Comparison of ENCODE assay signal across 8 mouse cellular contexts in the genomic region with DNA sequence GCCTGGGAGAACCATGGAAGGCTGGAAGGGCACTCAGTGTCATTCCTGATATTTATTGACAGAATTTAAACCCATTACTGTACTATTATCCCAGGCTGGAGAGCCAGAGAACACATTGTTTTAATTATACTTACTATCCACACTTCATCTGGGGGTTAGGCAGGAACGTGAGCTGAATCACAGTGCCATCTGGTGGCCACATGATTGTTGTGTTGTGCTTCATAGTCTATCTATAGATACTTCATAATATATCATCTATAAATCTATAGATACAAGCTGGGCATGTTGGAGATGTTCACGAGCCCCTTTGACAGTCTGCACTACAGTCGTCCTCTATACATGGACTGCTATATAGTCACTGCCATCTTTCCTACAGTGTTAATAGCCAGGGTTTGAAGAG. TPM values are rescaled to one million over a fixed set of nuclear protein-coding genes. Genes with fewer than 3 reads are reported as not detected.
A peak's percentile ranks its signal among the peaks of the same experiment; 100 is the strongest.
DNase-seq lines count a peak whose midpoint lies in the region; ATAC-seq and TF ChIP-seq lines count a peak whose summit lies in the region.
"Had no signal": no experiment of that assay in that cellular context is flagged by ENCODE, and none has a peak within 500 bp of the region (broad histone marks: within the 10 kb centered on the region; RNA-seq: fewer than 3 reads in every experiment).

No protein-coding gene starts in this region.

- no peaks in the 10 kb centered on the region for H3K27me3 ChIP-seq in G1E (ENCODE audit: insufficient read depth, low read length)
- H3K27me3 ChIP-seq in midbrain, postnatal 0 days (ENCODE audit: insufficient read depth, low read length): no peaks in the 10 kb centered on the region
- H3K27me3 ChIP-seq: midbrain, embryonic 12.5 days had no signal

- H3K36me3 ChIP-seq in G1E (replicated peaks): peaks cover 71% of the 10 kb centered on the region
- H3K36me3 ChIP-seq in midbrain, postnatal 0 days (ENCODE audit: insufficient read depth, low read length): peaks cover 7% of the 10 kb centered on the region
- H3K36me3 ChIP-seq: midbrain, embryonic 12.5 days had no signal

- H3K9ac ChIP-seq in midbrain, postnatal 0 days (replicated peaks; ENCODE audit: low read length, poor library complexity, severe bottlenecking): no peak overlapping the region
- H3K9ac ChIP-seq: midbrain, embryonic 12.5 days had no signal

- peak; percentile 60 for ATAC-seq in G1E (ENCODE audit: extremely low read depth, insufficient number of reproducible peaks, low FRiP score, poor library complexity, severe bottlenecking)
- ATAC-seq in erythroblast, adult 5-6 weeks (replicated peaks; ENCODE audit: low FRiP score, poor library complexity, severe bottlenecking): peak; percentile 77
- ATAC-seq in midbrain, postnatal 0 days (ENCODE audit: low FRiP score): no peak

- TF ChIP-seq CTCF in G1E (IDR thresholded peaks at IDR 0.05; ENCODE audit: low read depth, low read length): peak; percentile 25; the same call in 1 of the 2 replicates
- TF ChIP-seq CTCF in midbrain, postnatal 0 days (IDR thresholded peaks at IDR 0.05): peak; percentile 89

- H3K9me3 ChIP-seq in G1E (replicated peaks): no peaks in the 10 kb centered on the region
- H3K9me3 ChIP-seq in midbrain, postnatal 0 days (ENCODE audit: low read length): no peaks in the 10 kb centered on the region
- H3K9me3 ChIP-seq: midbrain, embryonic 12.5 days had no signal

- 31% methylated on average over 3 of the region's 3 CpGs for WGBS in midbrain, postnatal 0 days

- H3K4me3 ChIP-seq in G1E (ENCODE audit: low read depth, low read length): no peak overlapping the region
- H3K4me3 ChIP-seq in midbrain, postnatal 0 days (ENCODE audit: low read depth, low read length): no peak overlapping the region
- H3K4me3 ChIP-seq: midbrain, embryonic 12.5 days had no signal

- no peak overlapping the region for H3K27ac ChIP-seq in midbrain, postnatal 0 days (ENCODE audit: low read depth, low read length)
- H3K27ac ChIP-seq: midbrain, embryonic 12.5 days had no signal

- DNase-seq in left cerebral cortex, postnatal 14 days (ENCODE audit: low spot score in 2 of 2): peak; percentile 62 to 73
- DNase-seq in left cerebral cortex, adult 11 months (ENCODE audit: low spot score): no peak
- DNase-seq in G1E (ENCODE audit: low spot score): peak; percentile 46
- peak; percentile 46 to 55 for DNase-seq in adrenal gland, postnatal 36 days
- peak; percentile 47 to 83 for DNase-seq in kidney, postnatal 36 days
- peak; percentile 73 for DNase-seq in midbrain, postnatal 0 days (ENCODE audit: low spot score)

- no peaks in the 10 kb centered on the region; the same call in 1 of the 2 replicates for H3K4me1 ChIP-seq in G1E (ENCODE audit: insufficient read depth, low read depth, low read length)
- H3K4me1 ChIP-seq in midbrain, postnatal 0 days (ENCODE audit: insufficient read depth, low read length): no peaks in the 10 kb centered on the region
- H3K4me1 ChIP-seq: midbrain, embryonic 12.5 days had no signal

- intact Hi-C loops in left cerebral cortex, postnatal 14 days (cut with DNase I): loop anchor here (5.0 kb wide), 1 partner anchor 40 kb away; no protein-coding TSS in a partner anchor

- H3K4me2 ChIP-seq in midbrain, postnatal 0 days (ENCODE audit: low read depth, low read length, poor library complexity, severe bottlenecking): no peak overlapping the region
- H3K4me2 ChIP-seq: midbrain, embryonic 12.5 days had no signal

RNA-seq across cellular contexts. Expression of gene Nin, which starts 51.4 kb away (rescaled TPM):
- total RNA-seq in left cerebral cortex, postnatal 14 days (2021): 10 to 100 TPM; 44.5 to 53.7 TPM
- total RNA-seq in G1E (2014; fragmentation: Nextera tagmentation): 43.1 and 54.0 TPM in 2 replicates
- total RNA-seq in G1E (2017): 58.3 and 60.6 TPM in 2 replicates
- polyA plus RNA-seq in G1E (2012): 22.2 and 24.8 TPM in 2 replicates
- total RNA-seq in adrenal gland, postnatal 36 days (2021): 10 to 100 TPM; 31.2 to 39.4 TPM
- 25.7 and 43.9 TPM in 2 replicates for total RNA-seq in erythroblast, adult 5-6 weeks (2015; ENCODE audit: low replicate concordance)
- total RNA-seq in erythroblast, adult 5-6 weeks (2017; ENCODE audit: low replicate concordance): 42.9 and 61.9 TPM in 2 replicates
- 25.0 and 25.8 TPM in 2 replicates for total RNA-seq in midbrain, postnatal 0 days (2014; rRNA removed)
- 4.9 and 7.9 TPM in 2 replicates for polyA plus RNA-seq in midbrain, postnatal 0 days (2015; fragmentation: Nextera tagmentation; extraction: Ambion mirVana)
